Mouse (Mus musculus) left cerebral cortex, postnatal 4 days (tissue): ENCODE measurements around the gene Tmem170b. TPM values are rescaled to one million over a fixed set of nuclear protein-coding genes. Genes with fewer than 3 reads are reported as not detected.

Experiments used
- total RNA-seq, 2 experiments: library from RNA; stranded (reverse); gene quantifications; 2 replicates each; pipeline ENCODE4 v1.2.3; 2021

The Tmem170b gene
- total RNA-seq, 2 experiments from 2014 or later = 99.4 to 99.5 TPM

Other genes with a start within 250 kb of the Tmem170b start
- 10 to 100 TPM; 19.8 to 21.0 TPM for gene Nedd9, start 118.5 kb upstream of the Tmem170b start, total RNA-seq
- not detected for gene Adtrp, start 241.8 kb downstream of the Tmem170b start, total RNA-seq